Mouse (Mus musculus) ZHBTc4 (cell line): ENCODE measurements at regions not wholly inside any gene's neighbourhood (a gene's known extent, or its start where the extent isn't known, plus 50 kb on each side); places are given as distances from the start of the nearest gene placed in this dataset.
A peak's percentile ranks its signal among the peaks of the same experiment; 100 is the strongest.

Source experiments
- DNase-seq: peaks from one replicate; pipeline ENCODE4 v3.0.0-alpha.2; 2011; ENCODE audit warnings: low read depth, low spot score

DNA sequence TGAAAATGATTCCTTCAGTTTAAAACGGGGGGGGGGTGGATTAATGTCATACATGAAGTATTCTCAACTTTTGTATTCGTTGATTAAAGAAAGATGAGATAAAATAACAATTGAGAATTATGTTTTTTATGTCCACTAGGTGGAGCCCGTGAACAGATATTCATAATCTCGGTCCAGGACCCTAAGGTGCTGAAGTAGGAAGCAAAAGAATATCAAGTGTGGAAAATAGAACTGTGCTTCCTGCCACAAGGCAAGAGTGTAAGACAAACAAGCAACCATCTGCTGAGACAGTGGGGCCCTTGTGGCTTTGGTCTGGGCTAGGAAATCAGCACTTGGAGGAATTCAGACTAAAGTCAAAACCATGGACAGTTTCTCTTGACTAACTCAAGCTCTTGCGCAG, 50.9 kb upstream of the Kap start:
- peak; percentile 29 for DNase-seq

DNA sequence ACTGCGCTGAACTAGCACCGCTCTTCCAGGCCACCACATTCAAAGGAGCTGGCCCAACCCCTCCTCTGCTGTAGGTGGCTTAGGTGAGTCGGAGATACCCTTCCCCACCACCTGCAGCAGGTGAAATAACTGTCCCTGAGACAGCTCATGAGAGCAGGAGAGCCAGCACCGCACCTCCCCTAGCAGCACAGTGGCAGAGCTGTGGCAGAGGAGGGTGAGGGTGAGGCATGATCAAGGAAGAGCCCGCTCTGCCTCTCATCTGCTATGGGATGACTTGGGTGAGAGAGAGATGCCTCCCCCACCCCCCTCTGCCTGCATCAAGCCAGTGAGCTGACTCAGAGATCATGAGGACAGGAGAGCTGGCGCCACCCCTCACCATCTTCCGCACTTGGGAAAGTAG, 81.1 kb upstream of the Kap start:
- DNase-seq, result no peak

DNA sequence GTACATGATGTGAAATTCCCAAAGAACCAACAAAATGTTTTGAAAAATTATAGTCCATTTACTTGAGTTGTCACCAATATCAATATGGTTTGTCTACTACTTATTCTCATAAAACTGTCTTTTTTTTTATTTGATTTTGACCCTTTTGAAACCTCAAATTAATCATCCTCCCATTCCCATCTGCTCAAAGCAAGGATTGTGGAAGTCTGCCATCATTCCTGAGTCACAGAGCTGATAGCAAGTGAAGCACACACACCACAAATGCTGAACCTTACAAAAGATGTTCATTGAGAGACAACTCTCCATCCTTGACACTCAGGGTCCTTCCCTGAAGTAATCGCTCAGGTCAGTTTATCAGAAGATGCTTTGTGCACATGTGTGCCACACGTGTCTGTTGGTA, 82.1 kb upstream of the Kap start:
- DNase-seq, result no peak

DNA sequence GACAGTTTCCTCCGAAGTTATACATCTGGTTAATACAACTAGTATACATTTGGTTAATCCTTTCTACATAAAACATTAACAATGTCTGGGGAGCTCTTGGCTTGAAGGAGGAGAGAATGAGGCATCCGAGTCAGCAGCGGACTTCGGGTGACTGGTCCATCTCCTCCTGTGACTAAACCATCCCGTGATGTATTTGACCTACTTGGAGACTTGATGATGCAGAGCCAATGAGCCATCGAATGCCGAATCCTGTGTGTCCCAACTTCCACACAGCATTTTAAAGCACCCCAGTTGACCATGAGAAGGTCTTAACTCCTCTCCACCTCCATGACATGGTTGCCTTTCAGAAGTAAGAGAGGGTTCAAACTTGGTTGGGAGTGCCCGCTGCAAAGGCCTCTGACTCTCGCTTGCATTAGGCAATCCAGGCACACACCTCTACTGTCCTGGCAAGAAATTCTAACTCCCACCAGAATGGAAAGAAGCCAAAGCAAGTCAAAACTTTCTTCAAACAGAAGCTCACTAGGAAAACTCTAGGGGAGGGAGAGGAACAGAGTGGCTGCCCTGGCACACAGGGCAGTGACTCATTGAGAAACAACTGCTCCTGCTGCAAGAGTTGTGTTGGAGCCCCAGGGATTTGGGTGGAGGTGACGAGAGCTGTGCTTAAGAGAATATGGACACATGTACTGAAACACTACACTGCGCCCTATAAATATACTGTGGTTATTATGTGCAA, 75.4 kb upstream of the Etv6 start:
- no peak for DNase-seq

DNA sequence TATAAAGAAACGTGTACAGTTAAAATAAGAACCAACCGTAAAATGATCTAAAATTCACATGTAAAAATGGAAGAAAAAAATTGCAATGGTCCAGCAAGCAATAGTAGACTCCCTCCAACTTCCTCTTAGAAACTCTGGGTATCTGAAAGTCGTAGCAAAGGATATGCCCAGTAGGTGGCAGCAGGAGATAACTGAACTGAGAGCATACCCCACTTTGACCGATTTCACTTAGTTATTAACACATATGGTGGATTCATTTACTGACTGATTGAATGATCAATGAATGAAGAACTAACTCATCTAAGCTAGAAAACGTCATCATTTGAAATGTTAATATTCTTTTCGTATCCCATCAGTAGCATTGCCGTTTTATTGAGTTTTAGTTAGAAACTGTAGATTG, 74.8 kb upstream of the Etv6 start:
- DNase-seq, result peak; percentile 77

DNA sequence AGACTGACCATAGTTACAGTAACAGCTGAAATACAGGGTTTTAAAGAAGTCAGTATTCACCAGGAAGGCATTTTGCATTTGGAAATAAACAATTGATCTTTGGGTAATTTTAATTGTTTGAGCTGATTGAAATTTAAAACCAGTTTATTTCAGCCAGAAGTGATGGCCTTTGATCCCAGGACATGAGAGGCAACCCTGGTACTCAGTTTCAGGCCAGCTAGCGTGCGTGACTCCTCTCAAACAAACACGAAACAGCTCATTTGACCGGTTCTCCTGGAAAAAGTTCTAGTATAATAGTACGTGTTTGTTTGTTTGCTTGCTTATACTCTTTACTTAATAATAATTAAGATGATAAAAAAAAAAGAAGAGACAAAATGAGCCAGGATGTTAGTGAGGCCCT, 72.9 kb upstream of the Etv6 start:
- DNase-seq, result no peak

DNA sequence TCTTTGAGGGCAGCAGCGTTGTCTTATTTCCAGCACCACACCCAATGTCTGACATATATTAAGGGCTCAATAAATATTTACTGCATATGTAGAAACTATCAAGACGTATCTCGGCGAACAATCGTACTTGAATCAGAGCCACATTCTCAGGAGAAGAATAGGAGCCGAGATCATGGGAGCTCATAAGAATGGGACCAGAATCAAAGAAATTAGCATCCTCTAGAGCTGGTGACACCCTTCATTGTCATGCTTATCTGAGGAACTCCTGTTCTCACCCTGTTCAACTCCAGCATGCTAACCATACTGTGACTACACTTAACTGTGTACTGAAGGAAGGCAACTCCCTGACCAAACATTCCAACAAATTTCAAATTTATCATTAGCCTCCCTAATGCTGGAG, 72.2 kb upstream of the Etv6 start:
- DNase-seq, result peak; percentile 91

DNA sequence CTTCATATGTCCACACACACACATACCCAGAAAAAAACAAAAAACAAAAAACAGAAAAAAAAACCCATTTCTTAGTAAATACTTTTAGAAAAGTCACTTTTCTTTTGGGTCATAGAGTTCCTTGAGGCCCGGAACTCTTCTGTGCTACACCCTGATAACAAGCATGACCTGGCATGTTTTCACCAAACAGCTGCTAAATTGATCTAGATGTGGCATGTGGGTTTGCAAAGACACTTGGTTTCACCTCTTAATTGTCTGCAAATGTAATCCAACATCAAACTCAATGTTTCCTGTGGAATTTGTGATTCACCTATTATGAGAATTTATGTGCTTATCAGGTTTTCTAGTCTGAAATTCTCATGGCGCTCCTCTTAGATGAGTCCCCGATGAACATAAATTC, 68.2 kb upstream of the Etv6 start:
- no peak for DNase-seq

DNA sequence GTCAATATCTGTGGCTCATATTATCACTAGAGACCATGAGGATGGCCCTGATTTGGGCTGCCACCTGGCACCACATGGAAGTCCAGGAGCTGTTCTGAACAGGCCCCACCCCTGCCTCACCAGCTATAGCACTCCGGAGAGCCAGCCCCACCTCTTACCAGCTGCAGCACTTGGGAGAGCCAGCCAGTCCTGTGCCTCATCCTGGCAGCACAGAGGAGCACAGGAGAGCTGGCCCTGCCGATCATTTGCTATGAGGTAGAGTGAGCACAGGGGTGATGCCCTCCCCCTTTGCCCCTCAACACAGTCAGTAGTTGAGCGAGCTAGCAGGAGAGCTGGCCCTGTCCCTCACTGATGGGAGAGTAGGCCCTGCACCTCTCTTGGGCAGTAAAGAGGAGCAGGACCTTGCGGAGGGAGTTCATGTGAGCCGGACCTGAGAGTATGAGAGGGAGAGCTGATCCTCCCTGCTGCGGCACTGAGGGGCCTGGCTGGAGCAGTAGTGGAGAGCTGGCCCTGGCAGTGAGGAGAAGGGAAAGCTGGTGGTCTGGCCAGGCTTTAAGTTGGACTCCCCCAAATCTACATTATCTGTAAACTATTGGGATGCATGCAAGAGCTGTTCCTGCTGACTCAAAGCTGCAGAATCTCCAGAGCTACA, 63.3 kb upstream of the Etv6 start:
- no peak for DNase-seq

DNA sequence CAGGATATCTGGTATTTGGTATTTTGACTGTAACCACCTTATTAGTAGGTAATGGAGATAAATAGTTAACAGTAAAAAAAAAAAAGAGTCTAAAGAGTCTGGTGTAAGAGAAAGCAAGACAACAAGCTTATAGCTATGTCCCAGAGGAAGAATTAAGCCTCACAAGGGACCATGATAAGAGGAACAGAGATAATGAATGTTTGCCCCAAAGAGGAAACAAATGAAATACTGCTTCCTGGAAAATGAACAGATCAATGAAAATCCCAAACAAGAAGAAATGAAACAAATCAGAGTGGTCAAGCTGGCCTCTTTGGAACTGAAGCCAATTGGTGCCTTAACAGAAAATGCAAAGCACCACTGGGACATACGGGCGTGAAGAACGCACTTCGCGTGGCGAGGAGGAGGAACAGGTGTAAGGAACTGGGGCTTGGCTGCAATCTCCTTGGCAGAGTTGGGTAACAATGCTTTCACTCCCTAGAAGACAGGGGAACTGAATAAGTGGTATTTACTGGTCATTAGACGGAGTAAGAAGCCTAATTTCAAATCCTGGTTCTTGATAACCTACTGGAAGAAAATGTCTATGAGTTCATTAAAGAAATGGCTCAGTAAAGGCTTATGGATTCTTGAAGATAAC, 62.2 kb upstream of the Etv6 start:
- DNase-seq, result no peak

DNA sequence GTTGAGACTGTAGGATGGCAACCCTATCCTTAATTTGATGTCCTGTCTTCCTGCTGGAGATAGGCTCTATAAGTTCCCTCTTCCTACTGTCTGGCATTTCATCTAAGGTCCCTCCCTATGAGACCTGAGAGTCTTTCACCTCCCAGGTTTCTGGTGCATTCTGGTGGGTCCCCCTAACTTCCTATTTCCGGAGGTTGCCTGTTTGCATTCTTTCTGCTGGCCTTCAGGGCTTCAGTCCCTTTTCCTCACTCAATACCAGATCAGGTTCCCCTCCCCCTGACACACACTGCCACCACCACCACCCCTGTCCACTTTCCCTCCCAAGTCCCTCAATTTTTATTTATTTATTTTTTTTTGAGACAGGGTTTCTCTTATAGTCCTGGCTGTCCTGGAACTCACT, 59.5 kb upstream of the Etv6 start:
- no peak for DNase-seq

DNA sequence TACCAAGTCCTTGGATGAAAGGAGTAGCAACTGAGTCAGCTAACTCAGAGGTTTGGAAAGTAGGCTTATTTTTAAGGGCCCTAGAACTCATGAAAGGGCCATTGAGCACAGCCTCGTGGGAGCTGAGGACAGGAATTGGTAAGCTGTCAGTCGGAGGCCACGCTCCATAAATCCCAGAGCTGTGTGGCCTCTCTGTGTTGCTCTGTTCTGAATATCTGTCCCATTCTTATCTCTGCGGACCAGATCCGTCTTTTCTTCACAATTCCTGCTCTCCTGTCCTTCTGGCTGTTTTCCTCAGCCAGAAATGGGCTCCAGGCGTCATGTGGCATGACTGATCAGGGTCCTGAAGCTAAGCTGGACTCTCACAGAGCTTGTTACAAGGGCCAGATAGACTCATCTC, 58.6 kb upstream of the Etv6 start:
- DNase-seq, result no peak

DNA sequence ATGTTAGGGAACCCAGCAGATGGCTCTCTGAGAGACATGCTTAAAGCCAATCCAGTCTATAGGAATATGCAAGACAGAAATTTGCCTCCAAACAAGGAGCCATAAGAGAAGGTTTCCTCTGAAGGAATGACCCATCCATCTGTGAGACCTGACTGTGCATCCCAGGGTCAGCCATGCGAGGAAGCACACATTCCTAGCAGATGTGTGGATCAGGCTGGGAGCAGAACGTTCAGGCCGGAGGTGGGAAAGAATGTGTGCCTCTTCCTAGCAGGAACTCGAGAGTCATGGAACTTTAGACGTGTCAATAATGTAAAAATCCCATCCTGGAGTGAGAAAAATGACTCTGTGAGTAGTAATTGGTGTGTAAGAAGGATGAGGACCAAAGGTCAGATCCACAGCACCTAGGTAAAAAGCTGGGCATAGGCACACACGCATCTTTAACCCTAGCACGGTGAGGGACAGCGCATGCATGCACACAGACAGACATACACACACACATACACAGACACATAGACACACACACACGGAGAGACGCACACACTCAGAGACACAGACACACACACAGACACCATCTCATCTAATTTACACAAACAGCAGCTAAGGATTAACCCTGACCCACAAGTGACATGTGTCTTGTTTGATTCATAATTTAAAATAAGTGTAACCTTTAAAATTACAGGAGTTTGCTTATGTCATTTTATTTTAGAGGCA, 51.5 kb upstream of the Etv6 start:
- no peak for DNase-seq

DNA sequence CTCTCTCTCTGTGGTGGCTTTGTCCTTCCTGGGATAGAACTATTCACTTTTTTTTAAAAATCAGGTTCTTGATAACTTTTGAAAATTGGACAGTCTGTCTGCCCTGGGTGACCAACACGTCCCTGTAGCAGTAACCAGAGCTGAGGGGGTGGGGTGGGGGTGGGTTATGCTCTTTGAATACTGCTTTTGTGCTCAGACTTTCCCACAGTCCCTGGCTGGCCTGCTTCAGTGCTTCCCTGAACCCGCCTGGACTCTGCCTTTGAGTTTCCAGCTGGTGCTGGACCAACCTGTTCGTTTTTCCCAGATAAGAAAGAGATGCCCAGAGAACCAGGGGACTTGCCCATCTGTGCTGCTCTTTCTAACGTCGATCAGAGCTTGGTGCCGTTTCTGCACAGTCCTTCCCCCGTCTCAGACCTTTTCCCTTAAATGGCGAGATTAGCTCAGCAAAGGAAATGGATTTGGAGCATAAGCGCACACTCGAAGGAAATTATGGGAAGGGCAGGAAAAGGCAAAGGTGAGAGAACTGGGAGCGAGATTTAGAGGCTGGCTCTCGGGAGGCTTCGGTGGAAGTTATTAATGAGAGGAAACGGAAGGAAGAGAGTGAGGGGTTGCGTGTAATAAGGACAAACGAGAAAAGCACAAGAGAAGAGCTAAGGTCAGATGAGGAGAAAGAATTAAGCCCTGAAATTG, 50.7 kb upstream of the Etv6 start:
- no peak for DNase-seq
